Mouse (Mus musculus) MEL (cell line): ENCODE measurements around the gene Atg4b. TPM values are rescaled to one million over a fixed set of nuclear protein-coding genes. Genes with fewer than 3 reads are reported as not detected.

Experiments
- DNase-seq: peaks from one replicate; pipeline ENCODE4 v3.0.0; 2011; ENCODE audit warnings: low read depth, low spot score
- H3K27ac ChIP-seq: 2 replicates; pipeline ENCODE4 v1.5.1; 2012; ENCODE audit warnings: low read depth, mild to moderate bottlenecking, control low read depth, low read length, moderate library complexity; ENCODE audit not compliant: control insufficient read depth
- H3K27me3 ChIP-seq, 2 experiments: fragments of 150-350 bp in 1 of 2; sonication (generic) in 1 of 2; 2 replicates each; pipeline ENCODE4 v1.6.1; 2012; ENCODE audit warnings: low read length in 2 of 2, mild to moderate bottlenecking in 2 of 2, improper control_type of control experiment in 1 of 2, moderate library complexity in 1 of 2; ENCODE audit not compliant: insufficient read depth in 2 of 2, control insufficient read depth in 1 of 2
- H3K36me3 ChIP-seq, 2 experiments: 2 replicates each; pipeline ENCODE4 v1.6.1; 2012 to 2014; ENCODE audit warnings: low read length in 2 of 2, improper control_type of control experiment in 1 of 2, inconsistent platforms in 1 of 2, mild to moderate bottlenecking in 1 of 2; ENCODE audit not compliant: insufficient read depth in 2 of 2, control insufficient read depth in 1 of 2
- H3K4me1 ChIP-seq, 2 experiments: fragments of 150-350 bp in 1 of 2; sonication (generic) in 1 of 2; 2 replicates each; pipeline ENCODE4 v1.6.1; 2012; ENCODE audit warnings: low read length in 2 of 2, improper control_type of control experiment in 1 of 2, mild to moderate bottlenecking in 1 of 2; ENCODE audit not compliant: insufficient read depth in 2 of 2, control insufficient read depth in 1 of 2
- H3K4me3 ChIP-seq, 2 experiments: fragments of 150-350 bp in 1 of 2; sonication (generic) in 1 of 2; 2 replicates each; pipeline ENCODE4 v1.5.1; 2012; ENCODE audit warnings: low read depth in 2 of 2, low read length in 2 of 2, mild to moderate bottlenecking in 2 of 2, moderate library complexity in 2 of 2, control low read depth in 1 of 2, improper control_type of control experiment in 1 of 2; ENCODE audit not compliant: control insufficient read depth in 1 of 2, insufficient read depth in 1 of 2
- H3K79me2 ChIP-seq: 2 replicates; pipeline ENCODE4 v1.6.1; 2012; ENCODE audit warnings: mild to moderate bottlenecking, low read length, moderate library complexity; ENCODE audit not compliant: control insufficient read depth, poor library complexity, insufficient read depth
- H3K9ac ChIP-seq: 2 replicates; pipeline ENCODE4 v1.6.1; 2012; ENCODE audit warnings: low read depth, mild to moderate bottlenecking, control low read depth, low read length, moderate library complexity; ENCODE audit not compliant: control insufficient read depth, poor library complexity, severe bottlenecking
- H3K9me3 ChIP-seq: fragments of 150-350 bp; sonication (generic); replicated peaks from 2 replicates; pipeline ENCODE4 v1.6.1; 2012; ENCODE audit warnings: mild to moderate bottlenecking, low read length, improper control_type of control experiment, moderate library complexity; ENCODE audit not compliant: insufficient read depth
- CHD1 ChIP-seq: IDR thresholded peaks from 2 replicates; pipeline ENCODE4 v1.6.1; 2012; ENCODE audit warnings: low read depth, mild to moderate bottlenecking, inconsistent platforms, low read length, improper control_type of control experiment
- E2F4 ChIP-seq: IDR thresholded peaks from 2 replicates; pipeline ENCODE4 v1.6.1; 2011; ENCODE audit warnings: low read depth, low read length, improper control_type of control experiment, borderline replicate concordance
- EP300 ChIP-seq, 2 experiments: IDR thresholded peaks; 2 replicates each; pipeline ENCODE4 v1.6.1; 2011; ENCODE audit warnings: improper control_type of control experiment in 2 of 2, low read length in 2 of 2, low read depth in 1 of 2, mild to moderate bottlenecking in 1 of 2
- KAT2A ChIP-seq: conservative IDR thresholded peaks from 2 replicates; pipeline ENCODE4 v1.6.1; 2012; ENCODE audit warnings: low read depth, low read length, improper control_type of control experiment, inconsistent platforms
- MAZ ChIP-seq: IDR thresholded peaks from 2 replicates; pipeline ENCODE4 v1.6.1; 2012; ENCODE audit warnings: low read depth, mild to moderate bottlenecking, inconsistent platforms, low read length, improper control_type of control experiment
- MEF2A ChIP-seq: IDR thresholded peaks from 2 replicates; pipeline ENCODE4 v1.6.1; 2014; ENCODE audit warnings: low read depth, mild to moderate bottlenecking, inconsistent platforms, low read length, improper control_type of control experiment; ENCODE audit not compliant: poor library complexity, insufficient replicate concordance, severe bottlenecking; ENCODE audit errors: extremely low read depth
- MXI1 ChIP-seq: IDR thresholded peaks from 2 replicates; pipeline ENCODE4 v1.6.1; 2011; ENCODE audit warnings: mild to moderate bottlenecking, low read depth, low read length, improper control_type of control experiment
- MYC ChIP-seq: IDR thresholded peaks from 2 replicates; pipeline ENCODE4 v1.6.1; 2011; ENCODE audit warnings: low read depth, mild to moderate bottlenecking, low read length, improper control_type of control experiment, moderate library complexity
- POLR2A ChIP-seq, 2 experiments: IDR thresholded peaks; 2 replicates each; pipeline ENCODE4 v1.6.1; 2011 to 2012; ENCODE audit warnings: low read length in 2 of 2, mild to moderate bottlenecking in 2 of 2, control low read depth in 1 of 2, improper control_type of control experiment in 1 of 2, low read depth in 1 of 2, moderate library complexity in 1 of 2; ENCODE audit not compliant: control insufficient read depth in 1 of 2, insufficient read depth in 1 of 2, poor library complexity in 1 of 2
- POLR2AphosphoS2 ChIP-seq: IDR thresholded peaks from 2 replicates; pipeline ENCODE4 v1.6.1; 2011; ENCODE audit warnings: low read length, improper control_type of control experiment
- RAD21 ChIP-seq: IDR thresholded peaks from 2 replicates; pipeline ENCODE4 v1.6.1; 2011; ENCODE audit warnings: mild to moderate bottlenecking, low read depth, low read length, improper control_type of control experiment
- SIN3A ChIP-seq: IDR thresholded peaks from 2 replicates; pipeline ENCODE4 v1.6.1; 2012; ENCODE audit warnings: low read length, improper control_type of control experiment, inconsistent platforms
- SMC3 ChIP-seq: IDR thresholded peaks from 2 replicates; pipeline ENCODE4 v1.6.1; 2011; ENCODE audit warnings: low read depth, low read length, improper control_type of control experiment
- TCF12 ChIP-seq: IDR thresholded peaks from 2 replicates; pipeline ENCODE4 v1.6.1; 2014; ENCODE audit warnings: low read depth, mild to moderate bottlenecking, inconsistent platforms, low read length, improper control_type of control experiment, moderate library complexity
- USF1 ChIP-seq: IDR thresholded peaks from 2 replicates; pipeline ENCODE4 v1.6.1; 2014; ENCODE audit warnings: low read depth, mild to moderate bottlenecking, inconsistent platforms, low read length, improper control_type of control experiment, moderate library complexity
- ZMIZ1 ChIP-seq: IDR thresholded peaks from 2 replicates; pipeline ENCODE4 v1.6.1; 2012; ENCODE audit warnings: low read depth, mild to moderate bottlenecking, inconsistent platforms, low read length, improper control_type of control experiment, moderate library complexity
- ZNF384 ChIP-seq: IDR thresholded peaks from 2 replicates; pipeline ENCODE4 v1.6.1; 2012; ENCODE audit warnings: low read depth, mild to moderate bottlenecking, inconsistent platforms, low read length, improper control_type of control experiment
- polyA plus RNA-seq, 2 experiments: library from polyadenylated mRNA; stranded (reverse) in 1 of 2; unstranded in 1 of 2; fragments of >175 nt in 1 of 2; fragments of >200 nt in 1 of 2; gene quantifications; 2 replicates each; pipeline versions ENCODE4 v1.2.1 to v1.2.4; 2012; ENCODE audit warnings: low replicate concordance in 2 of 2, low read depth in 1 of 2; ENCODE audit not compliant: insufficient read length in 2 of 2, insufficient read depth in 1 of 2, missing spikeins in 1 of 2
- total RNA-seq: library from RNA; depleted of rRNA; stranded (reverse); fragments of 300-350 nt; gene quantifications from 2 replicates; pipeline ENCODE4 v1.2.3, GENCODE M21; 2012

Atg4b gene
- total and polyA plus RNA-seq, 3 experiments: 57.9 to 121 TPM; not detected in 1

DNA sequence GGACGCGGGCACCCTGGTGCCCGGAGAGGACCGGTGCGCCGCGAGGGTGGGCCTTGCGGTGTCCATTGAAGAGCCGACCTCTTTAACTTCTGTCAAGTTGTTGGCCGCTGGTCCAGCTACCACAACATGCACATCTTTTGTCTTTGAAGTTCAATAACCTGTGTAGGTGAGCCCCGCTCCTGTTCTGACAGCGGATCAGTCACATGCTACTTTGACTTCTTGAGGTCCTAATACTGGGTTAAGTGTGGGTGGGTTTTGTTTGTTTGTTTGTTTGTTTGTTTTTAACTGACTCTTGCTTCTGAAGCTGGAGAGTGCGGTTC lies 4.0 kb downstream of the Atg4b start:
- peaks cover 17 to 29% of the 10 kb centered on the region in 2 experiments for H3K4me1 ChIP-seq
- TF ChIP-seq MYC (0 out of 2 replicates have a peak, but pooled peaks have one; percentile 32), CHD1 (no peak), E2F4 (no peak), MXI1 (no peak), MEF2A (no peak), ZMIZ1 (no peak)
- peak overlapping the region; percentile 81 for H3K9ac ChIP-seq
- H3K9me3 ChIP-seq: no peaks in the 10 kb centered on the region
- H3K36me3 ChIP-seq: peaks cover 0 to 38% of the 10 kb centered on the region in 2 experiments; a peak in 2 of 4 replicates
- H3K79me2 ChIP-seq: peaks cover 61% of the 10 kb centered on the region
- H3K4me3 ChIP-seq: peak overlapping the region; percentile 89 to 94
- no peaks in the 10 kb centered on the region for H3K27me3 ChIP-seq
- DNase-seq: peak; percentile 71
- H3K27ac ChIP-seq: peak overlapping the region; percentile 77

DNA sequence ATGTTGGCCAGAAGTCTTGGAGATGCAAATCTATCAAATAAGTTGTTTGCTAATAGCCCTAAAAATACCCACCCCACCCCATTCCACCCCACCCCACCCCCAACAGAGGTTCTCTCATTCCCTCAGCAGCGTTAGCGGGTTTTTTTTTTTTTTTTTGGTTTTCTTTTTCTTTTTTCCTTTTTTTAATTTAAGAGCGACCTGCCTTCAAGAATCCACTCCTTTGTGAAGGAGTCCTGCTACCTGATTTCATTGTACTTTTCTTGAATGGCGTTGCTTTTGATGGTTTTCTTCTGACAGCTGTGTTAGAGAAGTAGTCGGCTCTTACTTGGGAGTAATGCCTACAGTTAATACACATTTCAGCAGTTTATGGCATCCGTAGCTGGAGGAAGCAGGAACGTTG lies 4.3 kb downstream of the Atg4b start:
- H3K36me3 ChIP-seq: peaks cover 0 to 38% of the 10 kb centered on the region in 2 experiments; a peak in 2 of 4 replicates
- peak overlapping the region; percentile 77 for H3K27ac ChIP-seq
- H3K4me3 ChIP-seq: peak overlapping the region; percentile 89 to 94
- no peaks in the 10 kb centered on the region for H3K27me3 ChIP-seq
- H3K9me3 ChIP-seq: no peaks in the 10 kb centered on the region
- peak overlapping the region; percentile 81 for H3K9ac ChIP-seq
- DNase-seq: peak; percentile 58
- H3K79me2 ChIP-seq: peaks cover 61% of the 10 kb centered on the region
- no peak for TF ChIP-seq SIN3A
- no peak for TF ChIP-seq TCF12
- no peak for TF ChIP-seq MYC
- no peak for TF ChIP-seq SMC3
- no peak for TF ChIP-seq POLR2AphosphoS2
- no peak for TF ChIP-seq USF1
- TF ChIP-seq CHD1: peak; percentile 82; the same call in 1 of the 2 replicates
- TF ChIP-seq POLR2A (IDR thresholded peaks at IDR 0.05; ENCODE audit: control insufficient read depth in 1 of 2, insufficient read depth in 1 of 2, low read depth in 1 of 2, low read length in 2 of 2, poor library complexity in 1 of 2): no peak
- no peak for TF ChIP-seq KAT2A
- no peak for TF ChIP-seq ZMIZ1
- TF ChIP-seq MAZ: no peak; the same call in 1 of the 2 replicates
- peak; percentile 82 for TF ChIP-seq ZNF384
- TF ChIP-seq RAD21: no peak
- TF ChIP-seq EP300 (IDR thresholded peaks at IDR 0.05; ENCODE audit: low read depth in 1 of 2, low read length in 2 of 2): no peak
- peaks cover 17 to 29% of the 10 kb centered on the region in 2 experiments for H3K4me1 ChIP-seq
